Mouse (Mus musculus) cortical plate, adult 2 months (tissue): ENCODE results near the gene Mapk12. TPM values are rescaled to one million over a fixed set of nuclear protein-coding genes. Genes with fewer than 3 reads are reported as not detected.

Source experiments
- H3K27ac ChIP-seq: fragments of 200-500 bp; 2 replicates; pipeline ENCODE4 v1.5.1; 2012; ENCODE audit warnings: low read length, control low read depth, inconsistent platforms; ENCODE audit not compliant: insufficient read depth
- H3K4me1 ChIP-seq: fragments of 200-500 bp; 2 replicates; pipeline ENCODE4 v1.6.1; 2011; ENCODE audit warnings: low read length; ENCODE audit not compliant: control insufficient read depth, insufficient read depth
- H3K4me3 ChIP-seq: fragments of 200-500 bp; 2 replicates; pipeline ENCODE4 v1.5.1; 2011; ENCODE audit warnings: mild to moderate bottlenecking, low read length, control low read depth; ENCODE audit not compliant: insufficient read depth
- CTCF ChIP-seq: fragments of 200-500 bp; IDR thresholded peaks from 2 replicates; pipeline ENCODE4 v1.5.1; 2011; ENCODE audit warnings: mild to moderate bottlenecking, control low read depth, low read length; ENCODE audit not compliant: insufficient read depth; ENCODE audit errors: extremely low read depth
- POLR2A ChIP-seq: fragments of 200-500 bp; IDR thresholded peaks from 2 replicates; pipeline ENCODE4 v1.6.1; 2011; ENCODE audit warnings: mild to moderate bottlenecking, low read length, control low read depth; ENCODE audit not compliant: insufficient read depth; ENCODE audit errors: extremely low read depth
- polyA plus RNA-seq: library from polyadenylated mRNA; depleted of rRNA; stranded (reverse); fragments of >200 nt; gene quantifications from 2 replicates; pipeline ENCODE4 v1.2.3, GENCODE M21; 2012; rRNA removed

Mapk12 gene
- polyA plus RNA-seq, 1 experiment: 21.0 TPM

- Histone ChIP-seq H3K4me3 (no peak overlapping the region), H3K27ac (no peak overlapping the region), H3K4me1 (no peaks in the 10 kb centered on the region)
- TF ChIP-seq POLR2A: no peak
- TF ChIP-seq CTCF: no peak
These were observed 55.7 kb downstream of the Mapk12 start for GRCm38 (mm10) chr15:89084826-89085225.

GRCm38 (mm10) chr15:89083906-89084305, 56.6 kb downstream of the Mapk12 start:
- Histone ChIP-seq H3K27ac (no peak overlapping the region), H3K4me3 (no peak overlapping the region), H3K4me1 (no peaks in the 10 kb centered on the region)
- TF ChIP-seq POLR2A (no peak), CTCF (no peak)

Other genes with a start within 250 kb of the Mapk12 start
- gene Ttll8, start 186.3 kb downstream of the Mapk12 start, polyA plus RNA-seq: 1.6 and 2.2 TPM in 2 replicates
- gene Mlc1, start 161.7 kb downstream of the Mapk12 start, polyA plus RNA-seq: 155 and 162 TPM in 2 replicates
- not detected in 2 replicates for gene Mov10l1, start 157.8 kb downstream of the Mapk12 start, polyA plus RNA-seq
- gene Panx2, start 81.0 kb downstream of the Mapk12 start, polyA plus RNA-seq: 105 and 116 TPM in 2 replicates
- 18.5 and 19.9 TPM in 2 replicates for gene Trabd, start 65.6 kb downstream of the Mapk12 start, polyA plus RNA-seq
- 37.1 and 38.5 TPM in 2 replicates for gene Selenoo, start 51.6 kb downstream of the Mapk12 start, polyA plus RNA-seq
- 31.8 and 34.1 TPM in 2 replicates for gene Tubgcp6, start 17.6 kb downstream of the Mapk12 start, polyA plus RNA-seq
- 31.3 and 36.0 TPM in 2 replicates for gene Hdac10, start 12.0 kb downstream of the Mapk12 start, polyA plus RNA-seq
- 91.5 and 93.7 TPM in 2 replicates for gene Mapk11, start 8.9 kb upstream of the Mapk12 start, polyA plus RNA-seq
- gene Plxnb2, start 40.1 kb upstream of the Mapk12 start, polyA plus RNA-seq: 51.0 and 52.9 TPM in 2 replicates
- gene Dennd6b, start 55.8 kb upstream of the Mapk12 start, polyA plus RNA-seq: 137 and 148 TPM in 2 replicates
- gene Ppp6r2, start 70.8 kb upstream of the Mapk12 start, polyA plus RNA-seq: 119 and 135 TPM in 2 replicates
- 264 and 276 TPM in 2 replicates for gene Sbf1, start 174.6 kb upstream of the Mapk12 start, polyA plus RNA-seq
- not detected in 2 replicates for gene Adm2, start 182.0 kb upstream of the Mapk12 start, polyA plus RNA-seq
- not detected in 2 replicates for gene Miox, start 193.7 kb upstream of the Mapk12 start, polyA plus RNA-seq
- 12.8 and 13.5 TPM in 2 replicates for gene Lmf2, start 215.0 kb upstream of the Mapk12 start, polyA plus RNA-seq
- 119 TPM in 2 replicates for gene Ncaph2, start 215.0 kb upstream of the Mapk12 start, polyA plus RNA-seq
- gene Sco2, start 233.1 kb upstream of the Mapk12 start, polyA plus RNA-seq: 35.2 and 36.9 TPM in 2 replicates
- gene Tymp, start 236.3 kb upstream of the Mapk12 start, polyA plus RNA-seq: 3.1 and 3.7 TPM in 2 replicates
- gene Odf3b, start 238.6 kb upstream of the Mapk12 start, polyA plus RNA-seq: 5.4 and 5.6 TPM in 2 replicates
- gene Klhdc7b, start 244.2 kb upstream of the Mapk12 start, polyA plus RNA-seq: 0.71 and 0.85 TPM in 2 replicates